Mouse (Mus musculus): ENCODE results near the gene Thrsp. TPM values are rescaled to one million over a fixed set of nuclear protein-coding genes. Genes with fewer than 3 reads are reported as not detected.
A peak's percentile ranks its signal among the peaks of the same experiment; 100 is the strongest.

The Thrsp gene
- polyA plus RNA-seq, 1 experiment from 2014 or later: 0.27 TPM

GRCm38 (mm10) chr7:97420958-97421651, 3.6 kb upstream of the Thrsp start:
- no peak for ATAC-seq (ENCODE audit: low FRiP score, low TSS enrichment)
- no peaks in the 10 kb centered on the region for H3K4me1 ChIP-seq (ENCODE audit: control insufficient read depth, insufficient read depth, low read length)
- no peaks in the 10 kb centered on the region for H3K36me3 ChIP-seq (ENCODE audit: control insufficient read depth, insufficient read depth, low read length)
- no peaks in the 10 kb centered on the region for H3K9me3 ChIP-seq (ENCODE audit: control insufficient read depth, low read length)
- no peaks in the 10 kb centered on the region for H3K27me3 ChIP-seq (ENCODE audit: control insufficient read depth, insufficient read depth, low read length)
- no peak overlapping the region for H3K4me2 ChIP-seq (replicated peaks; ENCODE audit: low read depth, low read length)
- no peak overlapping the region for H3K27ac ChIP-seq (ENCODE audit: low read depth, low read length)
- no peak overlapping the region for H3K9ac ChIP-seq (ENCODE audit: low read depth, low read length)
- 78% methylated on average over 8 of the region's 8 CpGs for WGBS
- no peak overlapping the region for H3K4me3 ChIP-seq (ENCODE audit: low read length)

- H3K27me3 ChIP-seq (ENCODE audit: control insufficient read depth, insufficient read depth, low read length): no peaks in the 10 kb centered on the region
- H3K9me3 ChIP-seq (ENCODE audit: control insufficient read depth, low read length): no peaks in the 10 kb centered on the region
- no peak for ATAC-seq (ENCODE audit: low FRiP score, low TSS enrichment)
- H3K4me3 ChIP-seq (ENCODE audit: low read length): no peak overlapping the region
- H3K9ac ChIP-seq (ENCODE audit: low read depth, low read length): no peak overlapping the region
- no peaks in the 10 kb centered on the region for H3K4me1 ChIP-seq (ENCODE audit: control insufficient read depth, insufficient read depth, low read length)
- no peaks in the 10 kb centered on the region for H3K36me3 ChIP-seq (ENCODE audit: control insufficient read depth, insufficient read depth, low read length)
- WGBS: 42% methylated on average over 1 of the region's 1 CpGs
- no peak overlapping the region for H3K27ac ChIP-seq (ENCODE audit: low read depth, low read length)
- H3K4me2 ChIP-seq (replicated peaks; ENCODE audit: low read depth, low read length): no peak overlapping the region
These were observed 2.9 kb upstream of the Thrsp start for GRCm38 (mm10) chr7:97420406-97420805.

DNA sequence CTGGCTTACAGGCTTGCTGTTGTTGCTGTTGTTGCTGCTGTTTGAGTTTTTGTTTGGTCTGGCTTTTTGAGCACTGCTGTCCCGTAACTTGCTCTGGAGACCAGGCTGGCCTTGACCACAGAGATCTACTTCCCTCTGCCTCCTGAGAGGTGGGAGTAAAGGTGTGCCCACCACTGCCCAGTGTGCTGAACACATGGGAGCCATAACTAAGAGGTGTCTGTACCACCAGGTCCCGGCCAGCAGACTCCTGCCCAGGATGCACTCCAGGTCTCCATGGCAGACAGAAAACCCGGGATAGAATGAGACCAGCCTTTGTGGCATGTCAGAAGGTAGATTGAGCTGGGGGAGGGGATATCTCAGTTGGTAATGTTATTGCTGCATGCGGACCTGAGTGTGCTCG, 1.6 kb upstream of the Thrsp start:
- H3K9ac ChIP-seq (ENCODE audit: low read depth, low read length): no peak overlapping the region
- no peak overlapping the region for H3K27ac ChIP-seq (ENCODE audit: low read depth, low read length)
- no peaks in the 10 kb centered on the region for H3K27me3 ChIP-seq (ENCODE audit: control insufficient read depth, insufficient read depth, low read length)
- H3K36me3 ChIP-seq (ENCODE audit: control insufficient read depth, insufficient read depth, low read length): no peaks in the 10 kb centered on the region
- no peak overlapping the region for H3K4me2 ChIP-seq (replicated peaks; ENCODE audit: low read depth, low read length)
- H3K9me3 ChIP-seq (ENCODE audit: control insufficient read depth, low read length): no peaks in the 10 kb centered on the region
- H3K4me3 ChIP-seq (ENCODE audit: low read length): no peak overlapping the region
- no peak for ATAC-seq (ENCODE audit: low FRiP score, low TSS enrichment)
- 88% methylated on average over 5 of the region's 5 CpGs for WGBS
- no peaks in the 10 kb centered on the region for H3K4me1 ChIP-seq (ENCODE audit: control insufficient read depth, insufficient read depth, low read length)

DNA sequence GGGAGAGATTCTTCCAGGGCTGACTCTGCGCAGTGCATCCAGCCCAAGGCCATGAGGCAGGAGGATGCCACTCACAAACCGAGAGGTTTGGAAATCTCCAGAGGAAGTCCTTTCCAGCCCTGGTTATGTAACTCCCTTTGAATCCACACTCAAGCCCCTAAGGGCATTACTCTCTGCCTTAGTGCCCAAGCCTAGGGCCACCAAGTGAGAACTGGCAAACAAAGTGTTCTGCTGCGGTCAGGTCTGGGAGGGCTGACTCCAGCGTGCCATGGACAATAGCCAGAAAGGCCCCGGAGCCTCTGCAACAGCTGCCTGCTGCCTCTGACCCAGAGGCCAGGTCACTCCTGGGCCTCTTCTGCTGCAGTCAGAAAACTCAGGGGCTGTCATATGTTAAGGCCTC, 1.2 kb upstream of the Thrsp start:
- Histone ChIP-seq H3K27ac (ENCODE audit: low read depth, low read length) (no peak overlapping the region), H3K9me3 (ENCODE audit: control insufficient read depth, low read length) (no peaks in the 10 kb centered on the region), H3K4me1 (ENCODE audit: control insufficient read depth, insufficient read depth, low read length) (no peaks in the 10 kb centered on the region), H3K27me3 (ENCODE audit: control insufficient read depth, insufficient read depth, low read length) (no peaks in the 10 kb centered on the region), H3K9ac (ENCODE audit: low read depth, low read length) (no peak overlapping the region), H3K4me2 (replicated peaks; ENCODE audit: low read depth, low read length) (no peak overlapping the region), H3K4me3 (ENCODE audit: low read length) (no peak overlapping the region), H3K36me3 (ENCODE audit: control insufficient read depth, insufficient read depth, low read length) (no peaks in the 10 kb centered on the region)
- ATAC-seq (ENCODE audit: low FRiP score, low TSS enrichment): no peak
- WGBS: 72% methylated on average over 5 of the region's 5 CpGs

GRCm38 (mm10) chr7:97416473-97416872, 1.1 kb downstream of the Thrsp start:
- WGBS: 87% methylated on average over 4 of the region's 4 CpGs
- Histone ChIP-seq H3K4me2 (replicated peaks; ENCODE audit: low read depth, low read length) (no peak overlapping the region), H3K9ac (ENCODE audit: low read depth, low read length) (no peak overlapping the region), H3K4me1 (ENCODE audit: control insufficient read depth, insufficient read depth, low read length) (no peaks in the 10 kb centered on the region), H3K4me3 (ENCODE audit: low read length) (no peak overlapping the region), H3K36me3 (ENCODE audit: control insufficient read depth, insufficient read depth, low read length) (peaks cover 7% of the 10 kb centered on the region; the same call in 1 of the 2 replicates), H3K27me3 (ENCODE audit: control insufficient read depth, insufficient read depth, low read length) (no peaks in the 10 kb centered on the region), H3K9me3 (ENCODE audit: control insufficient read depth, low read length) (no peaks in the 10 kb centered on the region), H3K27ac (ENCODE audit: low read depth, low read length) (no peak overlapping the region)
- ATAC-seq (ENCODE audit: low FRiP score, low TSS enrichment): no peak

GRCm38 (mm10) chr7:97414915-97415687, 2.4 kb downstream of the Thrsp start:
- Histone ChIP-seq H3K4me2 (replicated peaks; ENCODE audit: low read depth, low read length) (no peak overlapping the region), H3K9me3 (ENCODE audit: control insufficient read depth, low read length) (no peaks in the 10 kb centered on the region), H3K27me3 (ENCODE audit: control insufficient read depth, insufficient read depth, low read length) (no peaks in the 10 kb centered on the region), H3K4me3 (ENCODE audit: low read length) (no peak overlapping the region), H3K9ac (ENCODE audit: low read depth, low read length) (no peak overlapping the region), H3K27ac (ENCODE audit: low read depth, low read length) (no peak overlapping the region), H3K4me1 (ENCODE audit: control insufficient read depth, insufficient read depth, low read length) (no peaks in the 10 kb centered on the region), H3K36me3 (ENCODE audit: control insufficient read depth, insufficient read depth, low read length) (peaks cover 19% of the 10 kb centered on the region)
- ATAC-seq (ENCODE audit: low FRiP score, low TSS enrichment): 0 out of 2 replicates have a peak, but pooled peaks have one; percentile 21
- 40% methylated on average over 9 of the region's 9 CpGs for WGBS

GRCm38 (mm10) chr7:97414426-97414825, 3.1 kb downstream of the Thrsp start:
- H3K4me2 ChIP-seq (replicated peaks; ENCODE audit: low read depth, low read length): no peak overlapping the region
- H3K4me3 ChIP-seq (ENCODE audit: low read length): no peak overlapping the region
- H3K4me1 ChIP-seq (ENCODE audit: control insufficient read depth, insufficient read depth, low read length): no peaks in the 10 kb centered on the region
- ATAC-seq (ENCODE audit: low FRiP score, low TSS enrichment): no peak
- H3K36me3 ChIP-seq (ENCODE audit: control insufficient read depth, insufficient read depth, low read length): peaks cover 25% of the 10 kb centered on the region
- no peaks in the 10 kb centered on the region for H3K9me3 ChIP-seq (ENCODE audit: control insufficient read depth, low read length)
- 92% methylated on average over 1 of the region's 1 CpGs for WGBS
- no peak overlapping the region for H3K9ac ChIP-seq (ENCODE audit: low read depth, low read length)
- no peaks in the 10 kb centered on the region for H3K27me3 ChIP-seq (ENCODE audit: control insufficient read depth, insufficient read depth, low read length)
- no peak overlapping the region for H3K27ac ChIP-seq (ENCODE audit: low read depth, low read length)

- Histone ChIP-seq H3K9me3 (ENCODE audit: control insufficient read depth, low read length) (no peaks in the 10 kb centered on the region), H3K27me3 (ENCODE audit: control insufficient read depth, insufficient read depth, low read length) (no peaks in the 10 kb centered on the region), H3K4me2 (replicated peaks; ENCODE audit: low read depth, low read length) (no peak overlapping the region), H3K27ac (ENCODE audit: low read depth, low read length) (no peak overlapping the region), H3K9ac (ENCODE audit: low read depth, low read length) (no peak overlapping the region), H3K36me3 (ENCODE audit: control insufficient read depth, insufficient read depth, low read length) (peaks cover 29% of the 10 kb centered on the region), H3K4me1 (ENCODE audit: control insufficient read depth, insufficient read depth, low read length) (no peaks in the 10 kb centered on the region), H3K4me3 (ENCODE audit: low read length) (no peak overlapping the region)
- 81% methylated on average over 1 of the region's 1 CpGs for WGBS
- ATAC-seq (ENCODE audit: low FRiP score, low TSS enrichment): no peak
These were observed 3.5 kb downstream of the Thrsp start for GRCm38 (mm10) chr7:97413981-97414380.

DNA sequence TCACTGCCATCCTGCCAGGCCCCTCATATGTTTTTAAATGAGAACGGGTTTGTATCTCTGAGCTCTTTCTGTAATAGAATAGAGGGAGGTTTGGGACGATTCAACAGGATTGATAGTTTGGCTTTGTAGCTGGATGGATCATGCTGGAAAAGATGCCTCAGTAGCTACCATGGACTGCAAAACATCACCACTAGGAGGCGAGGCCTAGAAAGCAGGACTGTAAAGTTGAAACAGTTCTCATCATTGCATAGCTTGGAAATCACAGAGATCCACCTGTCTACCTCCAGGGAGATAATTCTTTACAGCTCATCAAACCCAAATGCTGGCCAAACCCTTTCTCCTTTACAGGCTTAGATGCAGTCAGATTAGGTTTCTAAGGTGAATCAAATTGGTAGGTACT, 6.0 kb downstream of the Thrsp start:
- Histone ChIP-seq H3K9ac (ENCODE audit: low read depth, low read length) (no peak overlapping the region), H3K9me3 (ENCODE audit: control insufficient read depth, low read length) (no peaks in the 10 kb centered on the region), H3K36me3 (ENCODE audit: control insufficient read depth, insufficient read depth, low read length) (peaks cover 40% of the 10 kb centered on the region), H3K27me3 (ENCODE audit: control insufficient read depth, insufficient read depth, low read length) (no peaks in the 10 kb centered on the region), H3K4me3 (ENCODE audit: low read length) (no peak overlapping the region), H3K27ac (ENCODE audit: low read depth, low read length) (no peak overlapping the region), H3K4me2 (replicated peaks; ENCODE audit: low read depth, low read length) (no peak overlapping the region), H3K4me1 (ENCODE audit: control insufficient read depth, insufficient read depth, low read length) (no peaks in the 10 kb centered on the region)
- no peak for ATAC-seq (ENCODE audit: low FRiP score, low TSS enrichment)
- 84% methylated on average over 3 of the region's 3 CpGs for WGBS

All from kidney, embryonic 14.5 days (tissue).